Mouse (Mus musculus) gastrocnemius, adult 18-20 months (tissue): ENCODE data around the gene Zdhhc17. TPM values are rescaled to one million over a fixed set of nuclear protein-coding genes. Genes with fewer than 3 reads are reported as not detected.

ENCODE experiments used
- DNase-seq: peaks from one replicate; pipeline ENCODE4 v3.0.0; 2021; ENCODE audit warnings: low spot score
- total RNA-seq, 2 experiments: library from RNA; stranded (reverse); gene quantifications; 2 replicates each; pipeline ENCODE4 v1.2.3; 2021

The Zdhhc17 gene
- total RNA-seq, 2 experiments from 2014 or later = 17.1 to 19.2 TPM

- DNase-seq = no peak
Measured at GRCm38 (mm10) chr10:110921890-110922289, 88.0 kb downstream of the Zdhhc17 start.

- no peak for DNase-seq
Measured at GRCm38 (mm10) chr10:110920368-110920950, 89.5 kb downstream of the Zdhhc17 start.

DNA sequence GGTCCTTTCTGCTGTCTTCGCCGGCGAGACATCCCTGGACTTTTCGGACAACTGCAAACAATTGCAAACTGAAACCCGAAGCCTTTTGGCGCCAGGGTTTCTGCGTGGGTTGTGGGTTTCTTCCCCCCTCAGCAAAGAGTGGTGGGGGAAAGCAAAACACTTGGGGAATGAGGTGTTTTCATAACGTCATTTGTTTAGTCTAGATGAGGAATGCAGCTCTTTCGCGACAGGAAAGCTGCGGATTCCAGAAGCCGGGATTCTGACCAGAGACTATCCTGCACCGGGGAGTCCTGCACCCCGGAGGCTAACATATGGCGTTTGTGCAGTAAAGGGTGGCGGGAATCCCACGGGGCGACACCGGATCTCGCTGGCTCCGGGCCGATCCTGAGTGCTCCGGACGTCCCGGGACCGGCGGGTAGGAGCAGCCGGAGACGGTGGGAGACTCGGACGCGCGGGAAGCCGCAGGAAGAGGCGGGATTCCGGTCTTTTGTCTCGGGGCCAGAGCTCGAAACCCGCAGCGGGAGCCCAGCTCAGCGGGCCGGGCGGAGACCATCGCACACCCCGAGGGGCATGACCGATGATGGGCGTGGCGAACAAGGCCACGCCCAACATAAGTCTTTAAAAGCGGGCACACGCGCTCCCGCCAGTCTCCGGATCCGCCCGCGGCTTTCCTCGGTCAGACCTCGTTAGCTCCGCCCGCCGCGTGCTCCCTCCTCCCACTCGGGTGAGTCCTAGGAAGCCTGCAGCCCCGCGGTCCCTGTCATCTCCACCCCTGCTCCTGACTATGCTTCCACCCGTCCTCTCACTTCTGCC, 90.2 kb downstream of the Zdhhc17 start, which contains the start of gene Csrp2:
Csrp2 (plus strand) TSS at position 259 of the 813 bp plus-strand sequence.
- DNase-seq = peak; percentile 88

GRCm38 (mm10) chr10:110918414-110919391, 91.2 kb downstream of the Zdhhc17 start:
- DNase-seq = no peak

- DNase-seq = no peak
Measured at GRCm38 (mm10) chr10:110917521-110917920, 92.4 kb downstream of the Zdhhc17 start.

GRCm38 (mm10) chr10:110916666-110917344, 93.1 kb downstream of the Zdhhc17 start:
- DNase-seq = no peak

DNA sequence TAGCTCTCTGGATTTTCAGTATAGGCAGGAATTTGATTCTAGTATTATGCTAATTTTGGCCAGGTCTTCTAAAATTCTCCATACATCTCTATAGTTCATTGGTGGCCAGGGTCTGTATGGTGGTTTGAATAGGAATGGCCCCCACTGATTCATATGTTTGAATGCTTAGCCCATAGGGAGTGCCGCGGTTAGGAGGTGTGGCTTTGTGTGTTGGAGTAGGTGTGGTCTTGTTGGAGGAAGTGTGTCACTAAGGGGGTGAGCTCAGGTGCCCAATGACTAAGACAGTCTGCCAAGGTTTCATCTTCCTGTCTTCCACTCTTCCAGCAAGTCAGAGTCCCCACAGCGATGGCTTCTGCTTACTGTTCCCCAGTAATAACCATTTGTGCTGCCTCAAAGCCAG, 106.1 kb downstream of the Zdhhc17 start:
- DNase-seq = no peak

DNA sequence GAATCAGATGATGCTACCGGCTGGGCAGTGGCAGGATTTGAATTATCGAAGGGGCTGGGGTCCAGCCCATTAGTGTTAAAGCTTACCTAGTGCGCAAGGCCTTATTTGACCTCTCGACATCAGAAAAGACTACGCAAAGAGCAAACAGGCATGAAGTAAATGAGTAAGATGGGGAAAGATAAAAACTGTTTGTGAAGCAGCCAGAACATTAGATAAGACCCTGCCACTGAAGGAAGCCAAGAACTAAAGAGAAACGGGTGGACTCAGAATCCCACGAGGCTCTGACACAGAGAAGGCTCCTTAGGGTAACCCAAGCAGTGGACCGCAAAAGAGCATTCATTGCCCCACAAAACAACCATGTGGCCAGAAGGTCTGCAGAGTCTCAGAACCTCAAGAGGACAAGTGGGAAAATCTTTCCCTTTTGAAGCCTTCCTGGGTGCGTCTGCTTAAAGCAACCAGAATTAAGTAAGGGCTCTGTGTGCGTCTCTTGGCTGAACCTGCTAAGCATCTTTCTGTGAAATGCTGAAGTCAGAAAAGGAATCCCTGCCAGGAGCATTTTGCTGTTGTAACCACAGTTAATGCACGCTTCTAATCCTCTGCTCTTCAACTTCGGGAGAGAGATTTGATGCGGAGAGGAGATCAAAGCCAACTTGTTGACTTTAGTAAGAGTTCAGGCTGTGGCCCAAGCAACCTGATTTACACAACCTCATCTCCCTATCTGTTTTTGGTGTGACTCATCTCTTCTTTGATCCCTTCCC, 110.0 kb downstream of the Zdhhc17 start:
- DNase-seq = peak; percentile 25

Other genes with a start within 250 kb of the Zdhhc17 start
- 1 to 10 TPM; 5.5 to 6.4 TPM for gene Csrp2, start 90.4 kb downstream of the Zdhhc17 start, total RNA-seq
- gene Osbpl8, start 154.6 kb upstream of the Zdhhc17 start, total RNA-seq = 10 to 100 TPM; 13.1 to 17.0 TPM